Comparison of ENCODE assay signal across 11 mouse cellular contexts in genomic region chr2:77113867-77114266, GRCm38 (mm10). TPM values are rescaled to one million over a fixed set of nuclear protein-coding genes. Genes with fewer than 3 reads are reported as not detected.
A peak's percentile ranks its signal among the peaks of the same experiment; 100 is the strongest.
DNase-seq lines count a peak whose midpoint lies in the region; ATAC-seq lines count a peak whose summit lies in the region.
"Had no signal": no experiment of that assay in that cellular context is flagged by ENCODE, and none has a peak within 500 bp of the region (broad histone marks: within the 10 kb centered on the region; RNA-seq: fewer than 3 reads in every experiment).

No protein-coding gene starts in this region.

- H3K9me3 ChIP-seq in kidney, embryonic 14.5 days (ENCODE audit: control insufficient read depth, low read length) = no peaks in the 10 kb centered on the region
- no peaks in the 10 kb centered on the region for H3K9me3 ChIP-seq in forebrain, embryonic 11.5 days (ENCODE audit: control insufficient read depth, low read length)
- H3K9me3 ChIP-seq: liver, embryonic 15.5 days; midbrain, embryonic 15.5 days had no signal

- 63% methylated on average over 8 of the region's 8 CpGs for WGBS in kidney, embryonic 14.5 days
- 85% methylated on average over 8 of the region's 8 CpGs for WGBS in forebrain, embryonic 11.5 days

- no peak overlapping the region for H3K4me3 ChIP-seq in kidney, embryonic 14.5 days (ENCODE audit: low read length)
- no peak overlapping the region for H3K4me3 ChIP-seq in forebrain, embryonic 11.5 days (ENCODE audit: low read depth, low read length)
- H3K4me3 ChIP-seq: liver, embryonic 15.5 days; midbrain, embryonic 15.5 days had no signal

- H3K27ac ChIP-seq in kidney, embryonic 14.5 days (ENCODE audit: low read depth, low read length) = no peak overlapping the region
- no peak overlapping the region for H3K27ac ChIP-seq in forebrain, embryonic 11.5 days (ENCODE audit: low read depth, low read length)
- H3K27ac ChIP-seq: liver, embryonic 15.5 days; midbrain, embryonic 15.5 days had no signal

- no peaks in the 10 kb centered on the region for H3K4me1 ChIP-seq in kidney, embryonic 14.5 days (ENCODE audit: control insufficient read depth, insufficient read depth, low read length)
- no peaks in the 10 kb centered on the region for H3K4me1 ChIP-seq in forebrain, embryonic 11.5 days (replicated peaks; ENCODE audit: control insufficient read depth, insufficient read depth, low read length)
- H3K4me1 ChIP-seq: liver, embryonic 15.5 days had no signal

- no peaks in the 10 kb centered on the region for H3K27me3 ChIP-seq in kidney, embryonic 14.5 days (ENCODE audit: control insufficient read depth, insufficient read depth, low read length)
- H3K27me3 ChIP-seq in forebrain, embryonic 11.5 days (ENCODE audit: control insufficient read depth, insufficient read depth, low read length) = no peaks in the 10 kb centered on the region
- H3K27me3 ChIP-seq: liver, embryonic 15.5 days; midbrain, embryonic 15.5 days had no signal

- no peaks in the 10 kb centered on the region for H3K36me3 ChIP-seq in kidney, embryonic 14.5 days (ENCODE audit: control insufficient read depth, insufficient read depth, low read length)
- H3K36me3 ChIP-seq in forebrain, embryonic 11.5 days (ENCODE audit: control insufficient read depth, insufficient read depth, low read length) = no peaks in the 10 kb centered on the region
- H3K36me3 ChIP-seq: liver, embryonic 15.5 days; midbrain, embryonic 15.5 days had no signal

- H3K9ac ChIP-seq in kidney, embryonic 14.5 days (ENCODE audit: low read depth, low read length) = no peak overlapping the region
- no peak overlapping the region for H3K9ac ChIP-seq in forebrain, embryonic 11.5 days (ENCODE audit: low read length)
- H3K9ac ChIP-seq: liver, embryonic 15.5 days; midbrain, embryonic 15.5 days had no signal

- no peak overlapping the region for H3K4me2 ChIP-seq in kidney, embryonic 14.5 days (replicated peaks; ENCODE audit: low read depth, low read length)
- H3K4me2 ChIP-seq in forebrain, embryonic 11.5 days (ENCODE audit: low read depth, low read length, severe bottlenecking) = no peak overlapping the region
- H3K4me2 ChIP-seq: liver, embryonic 15.5 days; midbrain, embryonic 15.5 days had no signal

- DNase-seq in kidney, adult 18-20 months = peak; percentile 28
- DNase-seq in heart, adult 8-10 months (ENCODE audit: low spot score) = peak; percentile 38
- DNase-seq in heart, postnatal 4 days = peak; percentile 15
- peak; percentile 6 for DNase-seq in mesoderm, embryonic 11.5 days (ENCODE audit: low read depth, low spot score)
- no peak for DNase-seq in forebrain, embryonic 11.5 days (ENCODE audit: low spot score)
- DNase-seq in Muller cell, postnatal 12 days (ENCODE audit: inconsistent ontology term) = no peak

- no peak for ATAC-seq in kidney, embryonic 14.5 days (ENCODE audit: low FRiP score, low TSS enrichment)
- ATAC-seq in forebrain, embryonic 11.5 days (replicated peaks; ENCODE audit: low FRiP score) = no peak
- no peak for ATAC-seq in megakaryocyte-erythroid progenitor cell, adult 5-6 weeks (replicated peaks; ENCODE audit: low FRiP score, low TSS enrichment, poor library complexity, severe bottlenecking)
- ATAC-seq: midbrain, embryonic 15.5 days had no signal

RNA-seq across cellular contexts. Expression of gene Ccdc141, which starts 56.6 kb away (rescaled TPM):
- 5.6 and 13.6 TPM in 2 replicates for polyA plus RNA-seq in kidney, embryonic 14.5 days (2014; fragmentation: Nextera tagmentation; extraction: Ambion mirVana)
- total RNA-seq in heart, adult 8-10 months (2022) = 100 to 1,000 TPM; 169 to 239 (median 208) TPM
- 100 to 1,000 TPM; 228 to 229 TPM for total RNA-seq in heart, postnatal 4 days (2021)
- 2.4 and 3.4 TPM in 2 replicates for polyA plus RNA-seq in forebrain, embryonic 11.5 days (2014; fragmentation: Nextera tagmentation; extraction: Ambion mirVana)
- 0.48 and 3.9 TPM in 2 replicates for total RNA-seq in megakaryocyte-erythroid progenitor cell, adult 5-6 weeks (2014; fragmentation: Nextera tagmentation)
- 0.47 and 0.88 TPM in 2 replicates for total RNA-seq in megakaryocyte-erythroid progenitor cell, adult 5-6 weeks (2017)
- total RNA-seq: neutrophil, adult 5-6 weeks had no signal

Comparison
In these comparisons a context has a peak if more than half of its experiments do, and no peak if none do; other contexts are left out.
1. DNase-seq: peak in kidney, adult 18-20 months (single experiment), heart, adult 8-10 months (single experiment), heart, postnatal 4 days (single experiment) and mesoderm, embryonic 11.5 days (single experiment); none in forebrain, embryonic 11.5 days (single experiment) and Muller cell, postnatal 12 days (single experiment).
2. RNA of gene Ccdc141, which starts 56.6 kb away (total RNA-seq): 228 to 229 TPM in heart, postnatal 4 days and 169 to 239 TPM in heart, adult 8-10 months; 0.47 to 3.9 TPM in megakaryocyte-erythroid progenitor cell, adult 5-6 weeks; every median in the first group is over 10 times any median in the second.